Mouse (Mus musculus) neural tube, embryonic 15.5 days (tissue): ENCODE measurements at regions not wholly inside any gene's neighbourhood (a gene's known extent, or its start where the extent isn't known, plus 50 kb on each side); places are given as distances from the start of the nearest gene placed in this dataset.

Source experiments
- ATAC-seq: fragments of 200-750 bp; cut with Nextera tagmentation; 2 replicates; pipeline ENCODE4 v1.8.0; 2017; ENCODE audit warnings: mild to moderate bottlenecking, moderate TSS enrichment, moderate library complexity; ENCODE audit not compliant: low FRiP score
- H3K27ac ChIP-seq: fragments of 300-500 bp; sonication (generic); replicated peaks from 2 replicates; pipeline ENCODE4 v1.5.1; 2015; ENCODE audit warnings: mild to moderate bottlenecking, inconsistent platforms
- H3K27me3 ChIP-seq: fragments of 300-500 bp; sonication (generic); replicated peaks from 2 replicates; pipeline ENCODE4 v1.6.1; 2015; ENCODE audit warnings: inconsistent platforms
- H3K36me3 ChIP-seq: fragments of 300-500 bp; sonication (generic); 2 replicates; pipeline ENCODE4 v1.6.1; 2015; ENCODE audit warnings: inconsistent platforms
- H3K4me1 ChIP-seq: fragments of 300-500 bp; sonication (generic); 2 replicates; pipeline ENCODE4 v1.6.1; 2015; ENCODE audit warnings: inconsistent platforms
- H3K4me2 ChIP-seq: fragments of 300-500 bp; sonication (generic); 2 replicates; pipeline ENCODE4 v1.6.1; 2015; ENCODE audit warnings: inconsistent platforms, mild to moderate bottlenecking, moderate library complexity
- H3K4me3 ChIP-seq: fragments of 300-500 bp; sonication (generic); replicated peaks from 2 replicates; pipeline ENCODE4 v1.5.1; 2015; ENCODE audit warnings: mild to moderate bottlenecking, inconsistent platforms
- H3K9ac ChIP-seq: fragments of 300-500 bp; sonication (generic); replicated peaks from 2 replicates; pipeline ENCODE4 v1.6.1; 2015; ENCODE audit warnings: mild to moderate bottlenecking, inconsistent platforms
- H3K9me3 ChIP-seq: fragments of 300-500 bp; sonication (generic); replicated peaks from 2 replicates; pipeline ENCODE4 v1.6.1; 2016; ENCODE audit warnings: inconsistent platforms
- WGBS: fragments of 180-500 bp; shearing (Covaris S2); methylation state at CpG from one replicate; pipeline ENCODE4 v1.1.7; 2015; ENCODE audit warnings: mixed read lengths; 5-methylcytosine and 5-hydroxymethylcytosine counted together

- Histone ChIP-seq H3K9me3 (0 out of 2 replicates have a peak, but pooled peaks cover 6% of the 10 kb centered on the region), H3K4me2 (no peak overlapping the region), H3K9ac (no peak overlapping the region), H3K27me3 (no peaks in the 10 kb centered on the region), H3K36me3 (no peaks in the 10 kb centered on the region), H3K4me3 (no peak overlapping the region), H3K27ac (no peak overlapping the region), H3K4me1 (no peaks in the 10 kb centered on the region)
- 55% methylated on average over 22 of the region's 22 CpGs for WGBS
- ATAC-seq, result peak; percentile 89
Measured at GRCm38 (mm10) chr3:62159031-62159430, 179.1 kb upstream of the Arhgef26 start.

GRCm38 (mm10) chr3:62170647-62171046, 167.5 kb upstream of the Arhgef26 start:
- no peak overlapping the region for H3K4me3 ChIP-seq
- peak; percentile 73; the same call in 1 of the 2 replicates for ATAC-seq
- H3K4me1 ChIP-seq, result no peaks in the 10 kb centered on the region
- no peak overlapping the region for H3K9ac ChIP-seq
- H3K27me3 ChIP-seq, result no peaks in the 10 kb centered on the region
- H3K9me3 ChIP-seq, result no peaks in the 10 kb centered on the region
- 53% methylated on average over 4 of the region's 4 CpGs for WGBS
- H3K36me3 ChIP-seq, result no peaks in the 10 kb centered on the region
- no peak overlapping the region for H3K4me2 ChIP-seq
- no peak overlapping the region for H3K27ac ChIP-seq

DNA sequence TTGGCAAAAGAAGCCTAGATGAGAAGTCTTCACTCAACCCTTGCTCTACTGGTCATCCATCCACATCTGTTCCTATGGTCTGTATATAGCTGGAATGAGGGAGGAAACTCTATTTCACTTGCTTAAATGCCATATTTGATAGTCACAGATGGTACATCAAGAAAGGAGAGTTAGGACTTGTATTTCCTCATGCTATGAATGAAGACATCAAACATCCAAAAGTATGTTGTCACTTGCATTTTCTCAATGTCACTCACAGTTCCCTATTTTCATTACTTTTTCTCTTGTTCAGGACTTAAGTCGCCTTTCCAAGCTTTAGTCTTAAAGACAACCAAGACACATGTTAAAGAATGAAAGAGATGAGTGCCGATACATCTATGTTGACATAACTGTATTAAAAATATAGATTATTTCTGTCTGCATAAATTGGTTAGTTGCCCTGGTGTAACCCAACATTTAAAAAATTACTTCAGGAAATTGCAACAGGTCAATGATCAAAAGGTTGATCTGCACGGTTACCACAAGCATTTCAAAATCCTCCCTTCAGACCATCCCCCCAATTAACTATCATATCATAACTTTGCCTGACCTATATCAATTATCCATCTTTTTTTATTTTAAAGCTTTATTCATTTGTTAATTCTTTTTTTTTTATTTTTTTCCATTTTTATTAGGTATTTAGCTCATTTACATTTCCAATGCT, 150.2 kb upstream of the Arhgef26 start:
- Histone ChIP-seq H3K4me1 (no peaks in the 10 kb centered on the region), H3K36me3 (no peaks in the 10 kb centered on the region), H3K9ac (no peak overlapping the region), H3K27ac (no peak overlapping the region), H3K27me3 (no peaks in the 10 kb centered on the region), H3K4me2 (no peak overlapping the region), H3K4me3 (no peak overlapping the region), H3K9me3 (no peaks in the 10 kb centered on the region)
- no peak for ATAC-seq
- 90% methylated on average over 3 of the region's 3 CpGs for WGBS

GRCm38 (mm10) chr3:62192466-62192865, 145.7 kb upstream of the Arhgef26 start:
- Histone ChIP-seq H3K4me2 (no peak overlapping the region), H3K9me3 (no peaks in the 10 kb centered on the region), H3K36me3 (no peaks in the 10 kb centered on the region), H3K4me3 (no peak overlapping the region), H3K4me1 (no peaks in the 10 kb centered on the region), H3K27ac (no peak overlapping the region), H3K9ac (no peak overlapping the region), H3K27me3 (no peaks in the 10 kb centered on the region)
- ATAC-seq, result peak; percentile 57; the same call in 1 of the 2 replicates
- 26% methylated on average over 1 of the region's 1 CpGs for WGBS

GRCm38 (mm10) chr3:62194421-62194820, 143.7 kb upstream of the Arhgef26 start:
- no peak for ATAC-seq
- 85% methylated on average over 4 of the region's 4 CpGs for WGBS

DNA sequence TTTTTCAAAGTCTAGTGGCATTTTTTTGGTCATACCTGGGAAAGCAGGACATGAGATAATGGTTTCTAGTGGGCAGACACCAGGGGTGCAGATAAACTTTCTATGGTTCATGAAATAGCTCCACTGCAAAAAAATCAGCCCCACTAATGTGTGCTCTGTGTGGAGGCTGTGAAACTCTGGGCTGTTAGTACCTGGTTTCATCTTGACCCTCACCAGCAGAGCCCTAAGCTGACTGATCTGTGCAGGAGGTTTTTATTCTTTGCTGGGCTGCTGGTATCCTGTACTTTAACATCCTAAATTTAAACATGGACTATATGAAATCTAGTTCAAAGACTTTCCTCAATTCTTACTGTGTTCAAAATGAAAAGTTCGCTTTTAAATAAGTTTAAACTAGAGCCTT, 141.5 kb upstream of the Arhgef26 start:
- no peaks in the 10 kb centered on the region for H3K9me3 ChIP-seq
- no peaks in the 10 kb centered on the region for H3K36me3 ChIP-seq
- H3K4me1 ChIP-seq, result no peaks in the 10 kb centered on the region
- 74% methylated on average over 1 of the region's 1 CpGs for WGBS
- no peak for ATAC-seq
- H3K27ac ChIP-seq, result no peak overlapping the region
- H3K4me3 ChIP-seq, result no peak overlapping the region
- H3K4me2 ChIP-seq, result no peak overlapping the region
- H3K9ac ChIP-seq, result no peak overlapping the region
- no peaks in the 10 kb centered on the region for H3K27me3 ChIP-seq

More at GRCm38 (mm10) chr3:62194421-62194820, 143.7 kb upstream of the Arhgef26 start:
- no peaks in the 10 kb centered on the region for H3K9me3 ChIP-seq
- H3K4me1 ChIP-seq, result no peaks in the 10 kb centered on the region
- H3K36me3 ChIP-seq, result no peaks in the 10 kb centered on the region
- no peak overlapping the region for H3K4me2 ChIP-seq
- no peak overlapping the region for H3K4me3 ChIP-seq
- no peak overlapping the region for H3K9ac ChIP-seq
- H3K27me3 ChIP-seq, result no peaks in the 10 kb centered on the region
- no peak overlapping the region for H3K27ac ChIP-seq

DNA sequence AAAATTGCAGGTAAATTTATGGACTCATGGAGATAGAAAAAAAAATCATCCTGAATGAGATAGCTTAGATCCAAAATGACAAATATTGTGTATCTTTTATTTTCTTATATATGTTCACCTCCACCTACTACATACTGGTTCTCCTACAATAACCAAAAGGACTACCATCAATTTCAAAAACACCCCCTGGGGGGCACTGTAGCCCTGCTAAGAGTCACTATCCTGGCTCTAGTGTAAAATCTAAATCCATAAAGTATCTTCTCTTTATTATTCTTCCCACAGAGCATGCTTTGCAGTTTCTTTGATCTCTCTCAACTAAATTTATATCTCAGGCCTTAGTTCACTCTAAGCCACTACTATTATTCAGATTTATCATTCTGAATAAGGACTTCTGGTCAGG, 122.3 kb upstream of the Arhgef26 start:
- H3K4me3 ChIP-seq, result no peak overlapping the region
- H3K9ac ChIP-seq, result no peak overlapping the region
- H3K4me1 ChIP-seq, result no peaks in the 10 kb centered on the region
- no peak for ATAC-seq
- no peak overlapping the region for H3K27ac ChIP-seq
- H3K4me2 ChIP-seq, result no peak overlapping the region
- no peaks in the 10 kb centered on the region for H3K27me3 ChIP-seq
- H3K9me3 ChIP-seq, result no peaks in the 10 kb centered on the region
- H3K36me3 ChIP-seq, result no peaks in the 10 kb centered on the region

DNA sequence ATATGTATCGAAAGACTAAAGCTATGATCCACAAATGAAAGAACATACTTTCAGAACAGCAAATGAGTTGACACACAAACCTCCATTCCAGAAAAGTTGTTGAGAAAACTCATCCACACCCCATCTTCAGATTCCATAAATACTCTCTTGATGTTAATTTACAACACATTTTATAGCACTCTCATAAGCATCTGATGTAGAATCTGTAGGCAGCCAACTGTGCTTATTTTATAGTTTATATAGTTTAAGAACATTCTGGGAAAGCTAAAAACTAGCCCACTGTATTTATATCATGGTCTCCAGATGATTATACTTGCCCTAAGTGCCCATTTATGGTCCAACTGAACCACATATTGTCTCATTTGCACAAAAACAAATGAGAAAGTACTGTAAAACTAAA, 120.8 kb upstream of the Arhgef26 start:
- H3K9ac ChIP-seq, result no peak overlapping the region
- no peaks in the 10 kb centered on the region for H3K27me3 ChIP-seq
- no peak for ATAC-seq
- no peak overlapping the region for H3K27ac ChIP-seq
- no peak overlapping the region for H3K4me3 ChIP-seq
- H3K4me2 ChIP-seq, result no peak overlapping the region
- H3K4me1 ChIP-seq, result no peaks in the 10 kb centered on the region
- no peaks in the 10 kb centered on the region for H3K9me3 ChIP-seq
- no peaks in the 10 kb centered on the region for H3K36me3 ChIP-seq
- 88% methylated on average over 1 of the region's 1 CpGs for WGBS

- Histone ChIP-seq H3K4me3 (no peak overlapping the region), H3K27ac (no peak overlapping the region), H3K9ac (no peak overlapping the region), H3K27me3 (no peaks in the 10 kb centered on the region), H3K4me2 (no peak overlapping the region), H3K36me3 (no peaks in the 10 kb centered on the region), H3K4me1 (no peaks in the 10 kb centered on the region), H3K9me3 (no peaks in the 10 kb centered on the region)
- 81% methylated on average over 2 of the region's 2 CpGs for WGBS
- ATAC-seq, result no peak
Measured at GRCm38 (mm10) chr3:62227697-62228096, 110.4 kb upstream of the Arhgef26 start.

DNA sequence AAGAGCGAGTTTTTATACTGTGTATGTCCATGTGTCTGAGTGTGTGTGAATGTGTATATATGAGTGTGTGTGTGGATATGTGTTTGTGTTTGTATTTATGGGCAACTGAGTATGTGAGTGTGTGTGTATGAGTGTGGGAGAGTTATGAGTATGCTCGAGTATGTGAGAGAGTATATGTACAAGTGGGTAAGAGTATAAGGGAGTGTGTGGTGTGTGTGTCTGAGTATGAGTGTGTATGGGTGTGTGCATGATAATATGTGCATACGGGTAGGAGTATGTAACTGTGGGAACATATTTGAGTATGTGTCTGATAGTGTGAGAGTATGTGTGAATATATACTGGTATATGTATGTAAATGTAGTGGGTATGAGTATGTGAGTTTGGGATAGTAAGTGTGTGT, 110.0 kb upstream of the Arhgef26 start:
- Histone ChIP-seq H3K9ac (no peak overlapping the region), H3K9me3 (no peaks in the 10 kb centered on the region), H3K4me3 (no peak overlapping the region), H3K36me3 (no peaks in the 10 kb centered on the region), H3K4me2 (no peak overlapping the region), H3K4me1 (no peaks in the 10 kb centered on the region), H3K27ac (no peak overlapping the region), H3K27me3 (no peaks in the 10 kb centered on the region)
- 89% methylated on average over 3 of the region's 3 CpGs for WGBS
- no peak for ATAC-seq

GRCm38 (mm10) chr3:62241031-62241430, 97.1 kb upstream of the Arhgef26 start:
- H3K4me3 ChIP-seq, result no peak overlapping the region
- no peak for ATAC-seq
- no peaks in the 10 kb centered on the region for H3K4me1 ChIP-seq
- H3K27ac ChIP-seq, result no peak overlapping the region
- H3K9me3 ChIP-seq, result no peaks in the 10 kb centered on the region
- 60% methylated on average over 3 of the region's 3 CpGs for WGBS
- H3K9ac ChIP-seq, result no peak overlapping the region
- no peaks in the 10 kb centered on the region for H3K27me3 ChIP-seq
- H3K36me3 ChIP-seq, result no peaks in the 10 kb centered on the region
- H3K4me2 ChIP-seq, result no peak overlapping the region

DNA sequence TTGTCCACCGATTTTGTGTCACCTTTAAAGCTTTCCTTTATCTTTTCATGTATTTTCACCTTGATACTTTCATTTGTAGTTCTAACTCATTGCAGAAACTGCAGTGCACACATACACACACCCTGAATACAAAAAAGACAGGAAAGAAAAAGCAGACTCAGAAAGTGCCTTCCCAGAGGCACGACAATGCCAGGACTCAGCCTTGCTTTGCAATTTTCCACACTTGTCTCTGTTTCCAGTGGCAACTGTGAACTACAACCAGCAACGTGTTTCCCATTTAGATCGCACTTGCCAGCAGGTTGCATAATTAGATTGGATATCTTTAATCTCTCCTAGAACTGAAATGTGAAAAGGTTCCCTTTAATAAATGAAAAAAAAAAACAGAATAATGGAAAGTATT, 66.4 kb upstream of the Arhgef26 start:
- H3K36me3 ChIP-seq, result no peaks in the 10 kb centered on the region
- ATAC-seq, result peak; percentile 70; the same call in 1 of the 2 replicates
- no peak overlapping the region for H3K4me3 ChIP-seq
- 44% methylated on average over 4 of the region's 4 CpGs for WGBS
- no peaks in the 10 kb centered on the region for H3K27me3 ChIP-seq
- H3K4me2 ChIP-seq, result no peak overlapping the region
- no peak overlapping the region for H3K9ac ChIP-seq
- no peaks in the 10 kb centered on the region for H3K9me3 ChIP-seq
- H3K27ac ChIP-seq, result no peak overlapping the region
- H3K4me1 ChIP-seq, result no peaks in the 10 kb centered on the region
